Mouse (Mus musculus) liver, embryonic 14.5 days (tissue): ENCODE data around the gene Pacrg. TPM values are rescaled to one million over a fixed set of nuclear protein-coding genes. Genes with fewer than 3 reads are reported as not detected.
A peak's percentile ranks its signal among the peaks of the same experiment; 100 is the strongest.

Experiments used
- ATAC-seq: fragments of 200-750 bp; cut with Nextera tagmentation; 2 replicates; pipeline ENCODE4 v1.8.0; 2017; ENCODE audit warnings: moderate number of reproducible peaks, mild to moderate bottlenecking, moderate library complexity; ENCODE audit not compliant: insufficient read depth
- DNase-seq, 3 experiments: peaks; one replicate each; pipeline ENCODE4 v3.0.0-alpha.2; 2012 to 2013; ENCODE audit warnings: low read depth in 3 of 3, low spot score in 3 of 3
- H3K27ac ChIP-seq: fragments of 300-500 bp; sonication (generic); 2 replicates; pipeline ENCODE4 v1.5.1; 2014; ENCODE audit warnings: moderate library complexity, mild to moderate bottlenecking, control low read depth, inconsistent platforms
- H3K27me3 ChIP-seq: fragments of 300-500 bp; sonication (generic); 2 replicates; pipeline ENCODE4 v1.6.1; 2014; ENCODE audit warnings: mild to moderate bottlenecking, low read length, moderate library complexity; ENCODE audit not compliant: control insufficient read depth, insufficient read depth
- H3K36me3 ChIP-seq: fragments of 300-500 bp; sonication (generic); replicated peaks from 2 replicates; pipeline ENCODE4 v1.6.1; 2014; ENCODE audit warnings: low read depth; ENCODE audit not compliant: control insufficient read depth, insufficient read depth
- H3K4me1 ChIP-seq, 2 experiments: fragments of 200-500 bp in 1 of 2; fragments of 300-500 bp in 1 of 2; sonication (generic) in 1 of 2; replicated peaks; 2 replicates each; pipeline ENCODE4 v1.6.1; 2012 to 2014; ENCODE audit warnings: antibody characterized with exemption in 1 of 2, inconsistent platforms in 1 of 2, low read length in 1 of 2; ENCODE audit not compliant: control insufficient read depth in 2 of 2, insufficient read depth in 2 of 2
- H3K4me2 ChIP-seq: fragments of 300-500 bp; sonication (generic); 2 replicates; pipeline ENCODE4 v1.6.1; 2014; ENCODE audit warnings: low read depth, mild to moderate bottlenecking, control low read depth, moderate library complexity
- H3K4me3 ChIP-seq, 2 experiments: fragments of 200-500 bp in 1 of 2; fragments of 300-500 bp in 1 of 2; sonication (generic) in 1 of 2; 2 replicates each; pipeline ENCODE4 v1.5.1; 2012 to 2014; ENCODE audit warnings: low read depth in 2 of 2, low read length in 2 of 2, mild to moderate bottlenecking in 2 of 2, control low read depth in 1 of 2, inconsistent platforms in 1 of 2, moderate library complexity in 1 of 2; ENCODE audit not compliant: insufficient read depth in 1 of 2
- H3K9ac ChIP-seq: fragments of 300-500 bp; sonication (generic); replicated peaks from 2 replicates; pipeline ENCODE4 v1.6.1; 2014; ENCODE audit warnings: mild to moderate bottlenecking, control low read depth, moderate library complexity
- H3K9me3 ChIP-seq: fragments of 300-500 bp; sonication (generic); 2 replicates; pipeline ENCODE4 v1.6.1; 2016; ENCODE audit warnings: low read length, mixed read lengths; ENCODE audit not compliant: control insufficient read depth
- CTCF ChIP-seq: IDR thresholded peaks from 2 replicates; pipeline ENCODE4 v1.5.1; 2016; ENCODE audit warnings: antibody characterized with exemption, low read depth, control low read depth
- EP300 ChIP-seq: IDR thresholded peaks from 2 replicates; pipeline ENCODE4 v1.6.1; 2016; ENCODE audit warnings: antibody characterized with exemption, low read depth
- whole genome bisulfite sequencing: fragments of 180-500 bp; shearing (Covaris S2); extraction: QIAGEN DNeasy Blood & Tissue Kit; methylation state at CpG from one replicate; pipeline ENCODE4 v1.1.7; 2014; ENCODE audit not compliant: insufficient replicate concordance; 5-methylcytosine and 5-hydroxymethylcytosine counted together
- polyA plus RNA-seq, 2 experiments: library from polyadenylated mRNA; depleted of rRNA in 1 of 2; stranded (reverse) in 1 of 2; unstranded in 1 of 2; fragments of >200 nt; fragmentation: Nextera tagmentation in 1 of 2; extraction: Ambion mirVana in 1 of 2; gene quantifications; 2 replicates each; pipeline versions ENCODE4 v1.2.1 to v1.2.3; 2012 to 2014

Gene Pacrg
- polyA plus RNA-seq, 2 experiments = 0.04 TPM; not detected in 1

GRCm38 (mm10) chr17:10744709-10745461, 95.2 kb downstream of the Pacrg start:
- no peaks in the 10 kb centered on the region for H3K9me3 ChIP-seq
- H3K4me1 ChIP-seq = peaks cover 0 to 6% of the 10 kb centered on the region in 2 experiments; a peak in 1 of 4 replicates
- DNase-seq (no peak), ATAC-seq (no peak)
- TF ChIP-seq EP300 (no peak), CTCF (peak; percentile 52)
- H3K27me3 ChIP-seq = no peaks in the 10 kb centered on the region
- no peak overlapping the region for H3K27ac ChIP-seq
- H3K4me2 ChIP-seq = no peak overlapping the region
- no peaks in the 10 kb centered on the region for H3K36me3 ChIP-seq
- 41% methylated on average over 4 of the region's 4 CpGs for WGBS
- H3K9ac ChIP-seq = no peak overlapping the region
- H3K4me3 ChIP-seq = no peak overlapping the region

GRCm38 (mm10) chr17:10740083-10740482, 100.0 kb downstream of the Pacrg start:
- Histone ChIP-seq H3K9ac (no peak overlapping the region), H3K27me3 (no peaks in the 10 kb centered on the region), H3K27ac (no peak overlapping the region), H3K4me3 (no peak overlapping the region), H3K36me3 (no peaks in the 10 kb centered on the region), H3K9me3 (no peaks in the 10 kb centered on the region), H3K4me2 (no peak overlapping the region), H3K4me1 (peaks cover 0 to 8% of the 10 kb centered on the region in 2 experiments; a peak in 1 of 4 replicates)
- no peak for DNase-seq
- ATAC-seq = peak; percentile 26; the same call in 1 of the 2 replicates
- 30% methylated on average over 2 of the region's 2 CpGs for WGBS
- no peak for TF ChIP-seq EP300
- TF ChIP-seq CTCF = no peak

GRCm38 (mm10) chr17:10737966-10738365, 102.1 kb downstream of the Pacrg start:
- ATAC-seq = peak; percentile 47; the same call in 1 of the 2 replicates
- Histone ChIP-seq H3K4me2 (no peak overlapping the region), H3K4me3 (no peak overlapping the region), H3K9ac (no peak overlapping the region), H3K27me3 (no peaks in the 10 kb centered on the region), H3K4me1 (peaks cover 0 to 5% of the 10 kb centered on the region in 2 experiments; a peak in 1 of 4 replicates), H3K9me3 (no peaks in the 10 kb centered on the region), H3K27ac (no peak overlapping the region), H3K36me3 (no peaks in the 10 kb centered on the region)
- DNase-seq = no peak
- TF ChIP-seq EP300 = no peak
- TF ChIP-seq CTCF = no peak

- H3K4me2 ChIP-seq = no peak overlapping the region
- 54% methylated on average over 6 of the region's 6 CpGs for WGBS
- DNase-seq (no peak), ATAC-seq (no peak)
- H3K27me3 ChIP-seq = no peaks in the 10 kb centered on the region
- H3K4me3 ChIP-seq = no peak overlapping the region
- no peaks in the 10 kb centered on the region for H3K36me3 ChIP-seq
- H3K9me3 ChIP-seq = no peaks in the 10 kb centered on the region
- H3K4me1 ChIP-seq = 0 out of 4 replicates have a peak, but pooled peaks cover 0 to 2% of the 10 kb centered on the region in 2 experiments
- TF ChIP-seq EP300 (no peak), CTCF (no peak)
- H3K9ac ChIP-seq = no peak overlapping the region
- H3K27ac ChIP-seq = no peak overlapping the region
These were observed 105.4 kb downstream of the Pacrg start for GRCm38 (mm10) chr17:10734733-10735132.

- H3K9me3 ChIP-seq = no peaks in the 10 kb centered on the region
- ATAC-seq (no peak), DNase-seq (no peak)
- H3K4me2 ChIP-seq = no peak overlapping the region
- no peak overlapping the region for H3K4me3 ChIP-seq
- WGBS = 40% methylated on average over 4 of the region's 4 CpGs
- H3K36me3 ChIP-seq = no peaks in the 10 kb centered on the region
- no peaks in the 10 kb centered on the region for H3K27me3 ChIP-seq
- no peak overlapping the region for H3K9ac ChIP-seq
- H3K27ac ChIP-seq = no peak overlapping the region
- TF ChIP-seq CTCF (no peak), EP300 (no peak)
- no peaks in the 10 kb centered on the region for H3K4me1 ChIP-seq
These were observed 107.6 kb downstream of the Pacrg start for GRCm38 (mm10) chr17:10732303-10733048.
